ENCODE assay signal across 9 mouse cellular contexts in genomic region chr11:33336552-33337121, GRCm38 (mm10).
A peak's percentile ranks its signal among the peaks of the same experiment; 100 is the strongest.
DNase-seq lines count a peak whose midpoint lies in the region; ATAC-seq and TF ChIP-seq lines count a peak whose summit lies in the region.
"Had no signal": no experiment of that assay in that cellular context is flagged by ENCODE, and none has a peak within 500 bp of the region (broad histone marks: within the 10 kb centered on the region; RNA-seq: fewer than 3 reads in every experiment).

No protein-coding gene starts in this region.

- no peak overlapping the region for H3K27ac ChIP-seq in midbrain, embryonic 11.5 days (ENCODE audit: low read depth, low read length)
- H3K27ac ChIP-seq in midbrain, embryonic 16.5 days (ENCODE audit: low read length) = no peak overlapping the region
- H3K27ac ChIP-seq in embryonic facial prominence, embryonic 15.5 days (replicated peaks) = no peak overlapping the region

- TF ChIP-seq POLR2A in brain, embryonic 14.5 days (IDR thresholded peaks at IDR 0.05; ENCODE audit: borderline replicate concordance, extremely low read depth, insufficient read depth, insufficient read length, poor library complexity, severe bottlenecking) = no peak

- H3K27me3 ChIP-seq in midbrain, embryonic 11.5 days (ENCODE audit: control insufficient read depth, insufficient read depth, low read length) = 0 out of 2 replicates have a peak, but pooled peaks cover 2% of the 10 kb centered on the region
- no peaks in the 10 kb centered on the region for H3K27me3 ChIP-seq in midbrain, embryonic 16.5 days (ENCODE audit: control insufficient read depth, insufficient read depth, low read depth, low read length)
- H3K27me3 ChIP-seq in embryonic facial prominence, embryonic 15.5 days = no peaks in the 10 kb centered on the region

- H3K4me2 ChIP-seq in midbrain, embryonic 11.5 days = no peak overlapping the region
- H3K4me2 ChIP-seq in midbrain, embryonic 16.5 days (ENCODE audit: low read length) = no peak overlapping the region
- H3K4me2 ChIP-seq in embryonic facial prominence, embryonic 15.5 days (replicated peaks) = no peak overlapping the region

- H3K4me3 ChIP-seq in midbrain, embryonic 11.5 days (ENCODE audit: low read depth, low read length) = no peak overlapping the region
- no peak overlapping the region for H3K4me3 ChIP-seq in midbrain, embryonic 16.5 days (ENCODE audit: low read depth, low read length)
- no peak overlapping the region for H3K4me3 ChIP-seq in embryonic facial prominence, embryonic 15.5 days (replicated peaks)
- H3K4me3 ChIP-seq: myocyte had no signal

- peak; percentile 92 for DNase-seq in midbrain, embryonic 11.5 days (ENCODE audit: low spot score, missing footprints)
- DNase-seq in brain, embryonic 14.5 days (ENCODE audit: low read depth) = peak; percentile 67
- DNase-seq in kidney, postnatal 25 days = peak; percentile 9 to 36
- DNase-seq in lung, postnatal 14 days = peak; percentile 29
- peak; percentile 30 for DNase-seq in thymus, postnatal 14 days
- DNase-seq in c-Kit-positive CD71-positive TER-119-positive erythroid progenitor cells, embryonic 14.5 days (ENCODE audit: low spot score) = no peak

- no peak overlapping the region for H3K9ac ChIP-seq in midbrain, embryonic 11.5 days (ENCODE audit: low read length)
- no peak overlapping the region for H3K9ac ChIP-seq in midbrain, embryonic 16.5 days (ENCODE audit: low read depth, low read length)
- no peak overlapping the region for H3K9ac ChIP-seq in embryonic facial prominence, embryonic 15.5 days

- ATAC-seq in midbrain, embryonic 11.5 days (ENCODE audit: low FRiP score) = peak; percentile 68
- no peak for ATAC-seq in midbrain, embryonic 16.5 days
- ATAC-seq in embryonic facial prominence, embryonic 15.5 days (ENCODE audit: insufficient number of reproducible peaks, low FRiP score, low TSS enrichment, low read depth) = 0 out of 2 replicates have a peak, but pooled peaks have one; percentile 4

- TF ChIP-seq CTCF in brain, embryonic 14.5 days (IDR thresholded peaks at IDR 0.05; ENCODE audit: borderline replicate concordance, extremely low read depth, insufficient read depth, insufficient read length) = peak; percentile 64

- H3K9me3 ChIP-seq in midbrain, embryonic 11.5 days (ENCODE audit: control insufficient read depth, low read length) = no peaks in the 10 kb centered on the region
- no peaks in the 10 kb centered on the region for H3K9me3 ChIP-seq in midbrain, embryonic 16.5 days (replicated peaks; ENCODE audit: control insufficient read depth, low read length, poor library complexity, severe bottlenecking)
- no peaks in the 10 kb centered on the region for H3K9me3 ChIP-seq in embryonic facial prominence, embryonic 15.5 days (replicated peaks)

- H3K4me1 ChIP-seq in midbrain, embryonic 11.5 days (ENCODE audit: control insufficient read depth, insufficient read depth, low read length) = 0 out of 2 replicates have a peak, but pooled peaks cover 2% of the 10 kb centered on the region
- no peaks in the 10 kb centered on the region for H3K4me1 ChIP-seq in midbrain, embryonic 16.5 days (ENCODE audit: control insufficient read depth, insufficient read depth, low read length)
- H3K4me1 ChIP-seq in embryonic facial prominence, embryonic 15.5 days = no peaks in the 10 kb centered on the region

- H3K36me3 ChIP-seq in midbrain, embryonic 11.5 days (ENCODE audit: control insufficient read depth, insufficient read depth, low read length) = no peaks in the 10 kb centered on the region
- H3K36me3 ChIP-seq in midbrain, embryonic 16.5 days (ENCODE audit: control insufficient read depth, insufficient read depth, low read length) = no peaks in the 10 kb centered on the region
- no peaks in the 10 kb centered on the region for H3K36me3 ChIP-seq in embryonic facial prominence, embryonic 15.5 days

- 16% methylated on average over 7 of the region's 7 CpGs for WGBS in midbrain, embryonic 11.5 days
- WGBS in midbrain, embryonic 16.5 days = 10% methylated on average over 7 of the region's 7 CpGs
- WGBS in embryonic facial prominence, embryonic 15.5 days = 39% methylated on average over 7 of the region's 7 CpGs
